ENCODE assay signal across 8 mouse cellular contexts in the genomic region with DNA sequence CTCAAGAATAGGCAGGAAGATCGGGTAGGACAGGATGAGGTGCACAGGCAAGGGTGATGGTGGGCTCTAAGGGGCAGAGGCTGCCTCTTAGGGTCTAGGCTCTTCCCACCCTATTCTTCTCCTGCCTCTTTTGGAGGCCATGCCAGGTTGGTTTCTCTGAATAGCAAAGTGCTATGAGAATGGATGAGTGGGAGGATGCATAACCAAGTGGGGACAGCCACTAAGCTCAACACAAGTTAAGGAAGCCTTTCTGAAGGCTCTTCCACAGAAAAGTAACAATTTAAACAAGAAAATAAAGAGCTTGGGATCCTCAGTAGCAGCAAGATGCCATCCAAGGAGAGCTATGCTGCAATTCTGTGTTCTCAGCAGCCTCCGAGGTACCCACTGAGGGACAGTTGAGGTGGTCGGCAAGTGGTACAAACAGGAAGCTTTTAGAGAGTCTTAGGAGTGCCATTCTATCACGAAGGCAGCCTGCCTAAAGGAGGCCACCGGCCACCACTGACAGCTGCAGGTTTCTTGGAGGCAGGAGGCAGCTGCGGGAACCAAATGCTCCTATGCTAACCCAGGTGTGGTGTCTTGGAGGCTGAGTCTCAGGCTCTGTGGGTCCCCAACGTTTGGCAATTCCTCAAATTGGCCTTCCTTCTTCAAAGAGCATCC. TPM values are rescaled to one million over a fixed set of nuclear protein-coding genes. Genes with fewer than 3 reads are reported as not detected.
DNase-seq lines count a peak whose midpoint lies in the region; ATAC-seq and TF ChIP-seq lines count a peak whose summit lies in the region.

No protein-coding gene starts in this region.

- peaks cover 9% of the 10 kb centered on the region; the same call in 1 of the 2 replicates for H3K4me1 ChIP-seq in stomach, embryonic 14.5 days (ENCODE audit: control insufficient read depth, insufficient read depth, low read length)
- peaks cover 3% of the 10 kb centered on the region; the same call in 1 of the 2 replicates for H3K4me1 ChIP-seq in stomach, postnatal 0 days (replicated peaks; ENCODE audit: control insufficient read depth, insufficient read depth)
- peaks cover 56% of the 10 kb centered on the region for H3K4me1 ChIP-seq in midbrain, embryonic 10.5 days
- peaks cover 13% of the 10 kb centered on the region; the same call in 1 of the 2 replicates for H3K4me1 ChIP-seq in intestine, postnatal 0 days (replicated peaks; ENCODE audit: control insufficient read depth, insufficient read depth, low read length)

- TF ChIP-seq CTCF in stomach, postnatal 0 days (IDR thresholded peaks at IDR 0.05; ENCODE audit: low read depth): no peak
- TF ChIP-seq CTCF in intestine, postnatal 0 days (IDR thresholded peaks at IDR 0.05; ENCODE audit: low read depth): no peak

- H3K9ac ChIP-seq in stomach, embryonic 14.5 days (replicated peaks; ENCODE audit: low read depth, low read length): no peak overlapping the region
- H3K9ac ChIP-seq in stomach, postnatal 0 days (ENCODE audit: low read length): no peak overlapping the region
- no peak overlapping the region for H3K9ac ChIP-seq in intestine, postnatal 0 days (ENCODE audit: low read depth, low read length)

- H3K36me3 ChIP-seq in stomach, embryonic 14.5 days (ENCODE audit: control insufficient read depth, insufficient read depth, low read length): no peaks in the 10 kb centered on the region
- no peaks in the 10 kb centered on the region for H3K36me3 ChIP-seq in stomach, postnatal 0 days (ENCODE audit: control insufficient read depth, insufficient read depth, low read length)
- H3K36me3 ChIP-seq in midbrain, embryonic 10.5 days: no peaks in the 10 kb centered on the region
- no peaks in the 10 kb centered on the region; the same call in 1 of the 2 replicates for H3K36me3 ChIP-seq in intestine, postnatal 0 days (ENCODE audit: control insufficient read depth, insufficient read depth)

- H3K9me3 ChIP-seq in stomach, embryonic 14.5 days (ENCODE audit: control insufficient read depth, low read depth, low read length): no peaks in the 10 kb centered on the region
- no peaks in the 10 kb centered on the region for H3K9me3 ChIP-seq in stomach, postnatal 0 days (ENCODE audit: control insufficient read depth, low read length)
- no peaks in the 10 kb centered on the region for H3K9me3 ChIP-seq in midbrain, embryonic 10.5 days (replicated peaks)
- H3K9me3 ChIP-seq in intestine, postnatal 0 days (ENCODE audit: control insufficient read depth): no peaks in the 10 kb centered on the region

- H3K4me3 ChIP-seq in stomach, embryonic 14.5 days (ENCODE audit: low read depth, low read length): no peak overlapping the region
- no peak overlapping the region for H3K4me3 ChIP-seq in stomach, postnatal 0 days (ENCODE audit: low read depth, low read length)
- H3K4me3 ChIP-seq in midbrain, embryonic 10.5 days: no peak overlapping the region; the same call in none of the 2 replicates
- no peak overlapping the region for H3K4me3 ChIP-seq in intestine, postnatal 0 days (ENCODE audit: low read depth, low read length)

- 0 out of 2 replicates have a peak overlapping the region, but pooled peaks have one; percentile 10 for H3K4me2 ChIP-seq in stomach, embryonic 14.5 days (replicated peaks; ENCODE audit: low read depth, low read length)
- H3K4me2 ChIP-seq in stomach, postnatal 0 days (replicated peaks; ENCODE audit: low read depth): no peak overlapping the region
- no peak overlapping the region for H3K4me2 ChIP-seq in intestine, postnatal 0 days (replicated peaks; ENCODE audit: low read depth)

- no peak for ATAC-seq in stomach, embryonic 14.5 days (ENCODE audit: insufficient number of reproducible peaks, insufficient read depth, low FRiP score, low read depth)
- ATAC-seq in stomach, postnatal 0 days (ENCODE audit: low FRiP score, low TSS enrichment): no peak
- no peak for ATAC-seq in intestine, postnatal 0 days

- H3K27me3 ChIP-seq in stomach, embryonic 14.5 days (ENCODE audit: control insufficient read depth, insufficient read depth, low read length): no peaks in the 10 kb centered on the region
- no peaks in the 10 kb centered on the region for H3K27me3 ChIP-seq in stomach, postnatal 0 days (ENCODE audit: control insufficient read depth, insufficient read depth, low read length)
- H3K27me3 ChIP-seq in midbrain, embryonic 10.5 days (ENCODE audit: low read depth, poor library complexity, severe bottlenecking): peaks cover 23% of the 10 kb centered on the region
- 0 out of 2 replicates have a peak, but pooled peaks cover 4% of the 10 kb centered on the region for H3K27me3 ChIP-seq in intestine, postnatal 0 days (replicated peaks; ENCODE audit: control insufficient read depth, insufficient read depth, low read length)

- peak; percentile 25 for DNase-seq in cerebellum, adult 9-11 months
- no peak for DNase-seq in cerebellum, postnatal 10 days
- no peak for DNase-seq in stomach, postnatal 0 days (ENCODE audit: low spot score)
- no peak for DNase-seq in midbrain, embryonic 10.5 days (ENCODE audit: low spot score)
- peak; percentile 32 to 49 for DNase-seq in thymus, postnatal 36 days
- no peak for DNase-seq in urinary bladder, postnatal 14 days (ENCODE audit: low spot score)

- no peak overlapping the region; the same call in 1 of the 2 replicates for H3K27ac ChIP-seq in stomach, embryonic 14.5 days (ENCODE audit: low read length)
- no peak overlapping the region for H3K27ac ChIP-seq in stomach, postnatal 0 days (replicated peaks)
- H3K27ac ChIP-seq in midbrain, embryonic 10.5 days (replicated peaks): peak overlapping the region; percentile 34
- no peak overlapping the region for H3K27ac ChIP-seq in intestine, postnatal 0 days (ENCODE audit: low read depth, low read length)

- no peak for TF ChIP-seq EP300 in stomach, postnatal 0 days (optimal IDR thresholded peaks at IDR 0.05)

- WGBS in stomach, embryonic 14.5 days: 39% methylated on average over 7 of the region's 7 CpGs
- WGBS in stomach, postnatal 0 days: 39% methylated on average over 7 of the region's 7 CpGs
- WGBS in midbrain, embryonic 10.5 days: 46% methylated on average over 7 of the region's 7 CpGs
- 35% methylated on average over 7 of the region's 7 CpGs for WGBS in intestine, postnatal 0 days

RNA-seq across cellular contexts. Expression of gene Hdac11, which starts 3.4 kb away (rescaled TPM):
- polyA plus RNA-seq in stomach, embryonic 14.5 days (2014; fragmentation: Nextera tagmentation; extraction: Ambion mirVana): 9.5 and 10.2 TPM in 2 replicates
- 6.5 and 7.1 TPM in 2 replicates for polyA plus RNA-seq in stomach, postnatal 0 days (2015; fragmentation: Nextera tagmentation; extraction: Ambion mirVana)
- 9.4 and 12.0 TPM in 2 replicates for polyA plus RNA-seq in midbrain, embryonic 10.5 days (2016; fragmentation: Nextera tagmentation; extraction: Ambion mirVana)
- polyA plus RNA-seq in intestine, postnatal 0 days (2015; fragmentation: Nextera tagmentation; extraction: Ambion mirVana): 4.2 and 4.8 TPM in 2 replicates

RNA-seq across cellular contexts. Expression of gene Nup210, which starts 36.4 kb away (rescaled TPM):
- 11.6 and 13.1 TPM in 2 replicates for polyA plus RNA-seq in stomach, embryonic 14.5 days (2014; fragmentation: Nextera tagmentation; extraction: Ambion mirVana)
- polyA plus RNA-seq in stomach, postnatal 0 days (2015; fragmentation: Nextera tagmentation; extraction: Ambion mirVana): 2.2 and 2.4 TPM in 2 replicates
- polyA plus RNA-seq in midbrain, embryonic 10.5 days (2016; fragmentation: Nextera tagmentation; extraction: Ambion mirVana): 26.2 and 29.7 TPM in 2 replicates
- 2.8 TPM in 2 replicates for polyA plus RNA-seq in intestine, postnatal 0 days (2015; fragmentation: Nextera tagmentation; extraction: Ambion mirVana)

RNA-seq across cellular contexts. Expression of gene Fbln2, which starts 59.2 kb away (rescaled TPM):
- polyA plus RNA-seq in stomach, embryonic 14.5 days (2014; fragmentation: Nextera tagmentation; extraction: Ambion mirVana): 35.5 and 41.9 TPM in 2 replicates
- 29.5 and 32.1 TPM in 2 replicates for polyA plus RNA-seq in stomach, postnatal 0 days (2015; fragmentation: Nextera tagmentation; extraction: Ambion mirVana)
- polyA plus RNA-seq in midbrain, embryonic 10.5 days (2016; fragmentation: Nextera tagmentation; extraction: Ambion mirVana): 24.2 and 31.5 TPM in 2 replicates
- 19.5 and 24.1 TPM in 2 replicates for polyA plus RNA-seq in intestine, postnatal 0 days (2015; fragmentation: Nextera tagmentation; extraction: Ambion mirVana)

Comparison
In these comparisons a context has a peak if more than half of its experiments do, and no peak if none do; other contexts are left out.
1. DNase-seq: peak in cerebellum, adult 9-11 months (single experiment) and thymus, postnatal 36 days (2 of 2); none in cerebellum, postnatal 10 days (0 of 2), stomach, postnatal 0 days (single experiment), midbrain, embryonic 10.5 days (single experiment) and urinary bladder, postnatal 14 days (single experiment).